ENCODE assay signal across 8 mouse cellular contexts in genomic region chr4:117019206-117020134, GRCm38 (mm10). TPM values are rescaled to one million over a fixed set of nuclear protein-coding genes. Genes with fewer than 3 reads are reported as not detected.
DNase-seq lines count a peak whose midpoint lies in the region; ATAC-seq lines count a peak whose summit lies in the region.

TSS of gene Eif2b3 (plus strand) at chr4:117019402.

- H3K4me1 ChIP-seq in hindbrain, embryonic 11.5 days (replicated peaks; ENCODE audit: control insufficient read depth, insufficient read depth, low read length), result no peaks in the 10 kb centered on the region

- peak within 1 kb of the TSS; percentile 81 for H3K9ac ChIP-seq in hindbrain, embryonic 11.5 days (ENCODE audit: low read depth, low read length)

- peak; percentile 89 for DNase-seq in MN1 (ENCODE audit: low spot score)
- peak; percentile 91 for DNase-seq in cerebellum, adult 9-10 months
- DNase-seq in frontal cortex, adult 2 months (ENCODE audit: extremely low spot score in 1 of 2, low spot score in 1 of 2), result peak; percentile 81 to 92
- peak; percentile 94 for DNase-seq in hindbrain, embryonic 11.5 days (ENCODE audit: low spot score)
- DNase-seq in layer of hippocampus, postnatal 14 days (ENCODE audit: low spot score in 2 of 2), result peak; percentile 82 to 92
- peak; percentile 90 for DNase-seq in lung, postnatal 14 days
- peak; percentile 77 for DNase-seq in retina, adult 2 months (ENCODE audit: low read depth, low spot score)
- peak; percentile 89 to 91 for DNase-seq in thymus, postnatal 36 days

- H3K27me3 ChIP-seq in hindbrain, embryonic 11.5 days (ENCODE audit: control insufficient read depth, insufficient read depth, low read length), result no peaks in the 10 kb centered on the region

- peak within 1 kb of the TSS; percentile 84 for H3K4me3 ChIP-seq in hindbrain, embryonic 11.5 days (ENCODE audit: low read depth, low read length)

- H3K9me3 ChIP-seq in hindbrain, embryonic 11.5 days (ENCODE audit: control insufficient read depth, low read length), result no peaks in the 10 kb centered on the region

- peak; percentile 96 for ATAC-seq in hindbrain, embryonic 11.5 days (ENCODE audit: low FRiP score)

- no peaks in the 10 kb centered on the region for H3K36me3 ChIP-seq in hindbrain, embryonic 11.5 days (ENCODE audit: control insufficient read depth, insufficient read depth, low read length)

- H3K4me2 ChIP-seq in hindbrain, embryonic 11.5 days (replicated peaks; ENCODE audit: low read depth, low read length), result peak within 1 kb of the TSS; percentile 74

- WGBS in hindbrain, embryonic 11.5 days, result under 1% methylated on average over 61 of the region's 61 CpGs

- no peak within 1 kb of the TSS for H3K27ac ChIP-seq in hindbrain, embryonic 11.5 days (ENCODE audit: low read depth, low read length)

RNA-seq across cellular contexts. Expression of gene Eif2b3, which starts in this region (rescaled TPM):
- 18.9 and 19.7 TPM in 2 replicates for polyA plus RNA-seq in frontal cortex, adult 2 months (2012; rRNA removed)
- 51.9 and 53.0 TPM in 2 replicates for polyA plus RNA-seq in hindbrain, embryonic 11.5 days (2014; fragmentation: Nextera tagmentation; extraction: Ambion mirVana)
- 10 to 100 TPM; 22.3 to 23.8 TPM for total RNA-seq in layer of hippocampus, postnatal 14 days (2021)
